Comparison of ENCODE assay signal across 8 mouse cellular contexts in the genomic region with DNA sequence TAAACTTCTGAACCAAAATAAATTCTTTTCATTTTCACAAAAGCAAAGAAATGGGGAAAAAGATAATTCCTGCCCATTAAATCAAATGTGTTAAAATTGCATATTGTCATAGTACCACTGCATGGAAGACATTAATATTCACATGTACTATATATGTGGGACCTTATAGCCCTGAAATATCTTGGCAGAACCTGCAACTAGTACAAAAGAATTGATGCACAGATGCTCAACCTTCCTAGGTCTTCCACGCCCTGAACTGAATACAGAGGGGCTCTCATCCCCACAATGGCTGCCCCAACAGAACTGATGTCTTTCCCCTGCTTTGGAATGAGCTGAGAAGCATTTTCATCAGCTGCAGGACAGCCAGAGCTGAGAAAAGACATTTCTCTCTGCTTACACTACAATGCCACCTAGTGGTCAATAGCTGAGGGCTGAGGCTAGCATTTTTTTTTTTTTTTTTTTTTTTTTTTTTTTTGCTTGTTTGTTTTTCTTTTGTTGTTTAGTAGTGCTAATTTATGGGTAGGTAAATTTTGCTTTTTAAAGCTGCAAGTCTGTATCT.
A peak's percentile ranks its signal among the peaks of the same experiment; 100 is the strongest.
DNase-seq lines count a peak whose midpoint lies in the region; ATAC-seq and TF ChIP-seq lines count a peak whose summit lies in the region.

No protein-coding gene starts in this region.

- H3K36me3 ChIP-seq in C2C12 (ENCODE audit: control insufficient read depth, insufficient read depth), result no peaks in the 10 kb centered on the region
- no peaks in the 10 kb centered on the region for H3K36me3 ChIP-seq in liver, embryonic 11.5 days (ENCODE audit: control insufficient read depth, insufficient read depth, low read length)

- no peak overlapping the region for H3K4me2 ChIP-seq in liver, embryonic 11.5 days

- H3K27ac ChIP-seq in liver, embryonic 11.5 days (ENCODE audit: low read depth, low read length), result no peak overlapping the region

- no peaks in the 10 kb centered on the region for H3K79me2 ChIP-seq in C2C12 (ENCODE audit: control insufficient read depth, insufficient read depth)

- no peaks in the 10 kb centered on the region for H3K9me3 ChIP-seq in liver, embryonic 11.5 days (ENCODE audit: control insufficient read depth, low read length)

- H3ac ChIP-seq in C2C12 (ENCODE audit: control insufficient read depth, insufficient read length, low read depth), result no peak overlapping the region

- peak; percentile 11 for DNase-seq in gastrocnemius, adult 18-20 months (ENCODE audit: low spot score)
- DNase-seq in gastrocnemius, postnatal 10 days, result no peak
- peak; percentile 41 for DNase-seq in c-Kit-positive CD71-positive TER-119-negative erythroid progenitor cells, embryonic 14.5 days (ENCODE audit: low read depth)
- peak; percentile 43 for DNase-seq in heart, postnatal 4 days
- no peak for DNase-seq in liver, embryonic 11.5 days (ENCODE audit: low spot score)
- peak; percentile 8 for DNase-seq in retina, adult 2 months (ENCODE audit: low read depth, low spot score)
- no peak for DNase-seq in thymus, postnatal 4 days

- no peak overlapping the region for H3K9ac ChIP-seq in liver, embryonic 11.5 days (ENCODE audit: low read depth, low read length)

- H3K4me1 ChIP-seq in liver, embryonic 11.5 days (replicated peaks; ENCODE audit: control insufficient read depth, insufficient read depth, low read length), result no peaks in the 10 kb centered on the region

- no peaks in the 10 kb centered on the region for H3K27me3 ChIP-seq in C2C12 (ENCODE audit: control insufficient read depth, insufficient read depth, insufficient read length)
- no peaks in the 10 kb centered on the region for H3K27me3 ChIP-seq in liver, embryonic 11.5 days (replicated peaks; ENCODE audit: control insufficient read depth, insufficient read depth, low read length)

- no peaks in the 10 kb centered on the region for H3K79me3 ChIP-seq in C2C12 (ENCODE audit: low read depth)

- peak; percentile 70 for ATAC-seq in liver, embryonic 11.5 days (replicated peaks; ENCODE audit: low FRiP score)

- TF ChIP-seq CTCF in C2C12 (IDR thresholded peaks at IDR 0.05; ENCODE audit: control insufficient read depth, insufficient read depth, insufficient read length), result peak; percentile 19

- H3K4me3 ChIP-seq in C2C12 (ENCODE audit: insufficient read depth, poor library complexity, severe bottlenecking), result no peak overlapping the region
- no peak overlapping the region for H3K4me3 ChIP-seq in liver, embryonic 11.5 days (ENCODE audit: low read depth, low read length)

- WGBS in liver, embryonic 11.5 days, result 9% methylated on average over 1 of the region's 1 CpGs

TF ChIP-seq in C2C12, 6 proteins besides CTCF, POLR2A, EP300 and RAD21:
- TF ChIP-seq CEBPB (IDR thresholded peaks at IDR 0.05; ENCODE audit: low read depth) (no peak), FOSL1 (IDR thresholded peaks at IDR 0.05; ENCODE audit: insufficient read depth, low read length, poor library complexity, severe bottlenecking) (no peak), MYOD1 (IDR thresholded peaks at IDR 0.05; ENCODE audit: control insufficient read depth, insufficient read length, low read depth) (no peak), MYOG (IDR thresholded peaks at IDR 0.05; ENCODE audit: control insufficient read depth, extremely low read depth, insufficient read length) (no peak), USF1 (IDR thresholded peaks at IDR 0.05; ENCODE audit: low read depth) (no peak), MAX (IDR thresholded peaks at IDR 0.05) (no peak)

Comparison
In these comparisons a context has a peak if more than half of its experiments do, and no peak if none do; other contexts are left out.
1. DNase-seq: peak in gastrocnemius, adult 18-20 months (single experiment), c-Kit-positive CD71-positive TER-119-negative erythroid progenitor cells, embryonic 14.5 days (single experiment), heart, postnatal 4 days (single experiment) and retina, adult 2 months (single experiment); none in gastrocnemius, postnatal 10 days (single experiment), liver, embryonic 11.5 days (single experiment) and thymus, postnatal 4 days (single experiment).